Mouse (Mus musculus): ENCODE data around the gene Ppp1r12b.
"Not testable (repeated sequence)": the region's sequence is repeated elsewhere in the genome, so short reads cannot be mapped to it uniquely, and the experiment has no call there.

Ppp1r12b gene

GRCm38 (mm10) chr1:134846295-134846988 lies 109.3 kb downstream of the Ppp1r12b start:
- DNase-seq = no peak

DNA sequence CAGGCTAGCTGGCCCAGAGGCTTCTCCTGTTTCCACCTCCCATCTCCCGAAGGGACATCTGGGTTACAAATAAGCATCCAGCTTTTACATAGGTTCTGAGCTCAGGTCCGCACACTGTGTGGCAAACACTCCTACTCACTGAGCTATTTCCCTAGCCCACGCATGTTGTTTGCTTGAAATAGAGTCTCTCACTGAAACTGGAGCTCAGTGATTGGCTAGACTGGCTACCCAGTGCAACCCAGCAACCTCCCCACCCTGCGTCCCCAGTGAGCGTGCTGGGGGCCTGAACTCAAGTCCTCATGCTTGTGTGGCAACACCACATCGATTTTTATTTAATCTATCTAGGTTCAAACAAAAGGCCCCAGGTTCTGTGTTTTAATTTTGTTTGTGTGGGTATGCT lies 112.4 kb downstream of the Ppp1r12b start:
- no peak for DNase-seq

DNA sequence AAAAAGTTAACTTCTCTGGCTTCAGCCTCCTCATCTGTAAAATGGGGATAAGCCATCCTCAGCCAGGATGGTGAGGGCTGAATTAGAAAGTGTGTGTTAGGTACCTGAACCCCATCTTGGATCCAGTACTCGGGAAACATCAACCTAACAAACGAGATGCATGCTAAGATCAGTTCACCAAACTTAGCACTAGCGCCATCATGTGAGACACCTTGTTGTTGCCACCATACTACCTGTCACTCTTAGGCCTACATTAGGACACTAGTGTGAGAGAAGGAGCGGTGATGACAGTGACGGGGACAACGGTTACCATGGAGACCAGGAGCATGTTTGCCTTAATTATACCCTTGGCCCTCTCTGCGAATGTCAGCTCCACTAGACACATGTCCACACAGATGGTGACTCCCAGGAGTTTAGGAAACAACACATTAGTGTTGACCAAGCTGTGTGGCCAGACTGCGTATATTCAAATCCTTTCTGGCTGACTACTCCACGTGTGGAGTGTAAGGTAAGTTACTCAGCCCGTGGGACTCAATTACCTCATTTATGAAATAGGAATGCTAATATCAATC lies 118.7 kb downstream of the Ppp1r12b start:
- DNase-seq = no peak

GRCm38 (mm10) chr1:134830881-134831280 lies 124.9 kb downstream of the Ppp1r12b start:
- not testable (repeated sequence) for DNase-seq

DNA sequence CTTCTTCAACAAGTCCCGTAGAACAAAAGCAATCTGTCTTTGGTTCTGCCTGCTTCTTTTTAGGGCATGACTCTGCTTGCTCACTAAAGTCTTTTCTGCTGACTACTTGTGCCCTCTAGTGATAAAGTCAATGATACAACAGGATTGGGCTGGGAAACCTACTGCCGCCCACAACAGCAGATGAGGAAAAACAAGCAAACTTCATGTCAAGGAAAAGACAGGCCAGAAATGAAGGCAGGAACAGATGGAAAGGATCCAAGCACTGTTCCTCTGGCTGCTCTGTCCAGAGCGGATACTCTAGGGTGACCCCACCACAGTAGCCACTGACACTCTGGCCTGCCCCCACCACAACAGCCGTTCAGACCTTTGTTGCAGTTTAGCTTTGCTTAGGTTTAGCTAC lies 126.1 kb downstream of the Ppp1r12b start:
- peak; percentile 11 for DNase-seq

DNA sequence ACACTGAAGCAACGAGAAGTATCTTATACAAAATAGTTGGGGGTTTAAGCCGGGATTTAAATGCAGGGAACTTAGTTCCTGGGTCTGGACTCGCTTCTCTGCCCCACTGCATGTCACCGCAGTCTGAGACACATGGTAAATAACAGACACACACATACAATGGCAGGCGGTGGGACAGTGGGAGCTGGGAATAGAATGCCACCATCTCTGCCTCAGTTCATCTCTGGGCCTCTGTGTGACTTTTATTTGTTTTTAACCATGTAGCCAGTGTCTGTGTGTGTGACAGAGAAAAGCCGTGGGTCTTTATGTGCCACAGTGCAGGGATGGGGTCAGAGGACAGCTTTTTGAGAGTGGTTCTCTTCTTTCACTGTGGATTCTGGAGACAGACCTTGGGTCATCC lies 130.8 kb downstream of the Ppp1r12b start:
- DNase-seq = no peak

GRCm38 (mm10) chr1:134823842-134824241 lies 131.9 kb downstream of the Ppp1r12b start:
- DNase-seq = no peak

DNA sequence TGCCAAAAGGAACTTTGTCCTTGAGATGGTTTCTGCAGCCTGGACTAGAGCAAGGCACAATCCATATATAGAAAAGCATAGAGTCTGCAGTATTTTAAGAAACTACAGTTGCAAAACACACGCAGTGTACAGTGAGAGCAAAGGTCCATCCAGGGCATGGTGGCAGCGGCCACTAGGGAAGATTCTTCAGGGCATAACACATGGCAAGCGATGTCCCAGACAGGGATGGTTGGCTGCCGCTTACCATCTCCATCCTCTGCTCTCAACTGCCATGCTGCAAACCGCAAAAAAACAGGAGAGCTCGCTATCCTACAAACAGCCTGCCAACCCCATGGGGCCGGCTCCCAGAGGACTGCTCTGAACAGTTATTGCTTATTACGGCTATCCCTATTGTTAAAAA lies 132.4 kb downstream of the Ppp1r12b start:
- DNase-seq = no peak

GRCm38 (mm10) chr1:134820882-134821281 lies 134.9 kb downstream of the Ppp1r12b start:
- no peak for DNase-seq

DNA sequence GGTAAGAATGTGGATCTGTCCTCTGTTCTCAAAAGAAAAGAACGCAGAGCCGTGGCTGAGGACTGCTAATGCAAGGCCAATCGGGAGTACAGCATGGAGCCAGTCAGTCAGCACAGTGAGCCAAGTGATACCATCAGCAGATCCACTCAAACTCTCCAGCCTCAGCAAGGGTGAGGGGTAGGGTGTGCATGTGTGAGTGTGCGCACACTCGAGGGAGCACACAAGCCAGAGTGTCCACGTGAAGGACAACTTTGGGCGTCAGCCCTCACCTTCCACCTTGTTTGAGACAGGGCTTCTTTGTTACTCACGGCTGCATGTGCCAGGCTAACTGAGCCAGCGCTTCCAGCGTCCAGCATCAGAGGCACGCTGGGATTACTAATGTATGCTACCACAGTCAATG lies 136.5 kb downstream of the Ppp1r12b start:
- DNase-seq = no peak

DNA sequence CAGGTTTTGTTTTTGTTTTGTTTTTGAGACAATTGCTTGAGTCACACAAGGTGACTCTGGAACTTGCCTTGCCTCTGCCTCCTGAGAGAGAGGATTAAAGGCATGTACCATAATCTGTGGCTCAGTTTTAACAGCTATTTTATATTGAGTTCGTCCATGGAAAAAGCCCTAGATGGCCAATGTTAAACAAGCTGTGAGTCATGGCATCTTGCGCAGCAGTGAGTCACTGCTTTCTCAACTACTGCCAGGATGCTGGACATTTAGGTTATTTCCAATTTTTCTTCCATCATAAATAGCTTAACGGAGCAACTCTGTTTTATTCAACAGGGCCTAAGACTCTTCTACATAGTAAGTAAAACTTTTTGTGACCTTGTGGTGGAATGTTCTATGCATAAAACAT lies 137.0 kb downstream of the Ppp1r12b start:
- no peak for DNase-seq

- DNase-seq = no peak
These were observed 137.7 kb downstream of the Ppp1r12b start for GRCm38 (mm10) chr1:134817916-134818595.

GRCm38 (mm10) chr1:134817120-134817519 lies 138.6 kb downstream of the Ppp1r12b start:
- DNase-seq = no peak

GRCm38 (mm10) chr1:134816617-134817016 lies 139.1 kb downstream of the Ppp1r12b start:
- DNase-seq = peak; percentile 52

DNA sequence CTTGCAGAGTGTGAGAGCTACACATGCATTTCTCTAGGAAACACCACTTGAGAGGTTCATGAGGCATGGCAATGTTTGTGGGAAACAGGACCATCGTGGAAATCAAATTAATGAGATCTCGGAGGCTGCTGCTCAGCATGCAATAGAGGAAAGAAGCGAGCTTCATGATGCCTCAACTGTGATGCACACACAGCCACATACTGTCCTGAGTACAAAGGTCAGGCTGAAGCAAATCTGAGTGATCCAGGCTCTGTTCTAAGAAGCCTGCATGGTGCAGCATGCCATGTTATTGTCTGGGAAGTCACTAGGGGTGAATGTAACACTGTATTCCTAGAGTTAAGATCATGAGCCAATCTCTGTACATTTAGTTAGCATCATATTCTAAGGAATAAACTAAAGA lies 140.0 kb downstream of the Ppp1r12b start:
- DNase-seq = no peak

- no peak for DNase-seq
These were observed 150.3 kb downstream of the Ppp1r12b start for GRCm38 (mm10) chr1:134805471-134805870.

DNA sequence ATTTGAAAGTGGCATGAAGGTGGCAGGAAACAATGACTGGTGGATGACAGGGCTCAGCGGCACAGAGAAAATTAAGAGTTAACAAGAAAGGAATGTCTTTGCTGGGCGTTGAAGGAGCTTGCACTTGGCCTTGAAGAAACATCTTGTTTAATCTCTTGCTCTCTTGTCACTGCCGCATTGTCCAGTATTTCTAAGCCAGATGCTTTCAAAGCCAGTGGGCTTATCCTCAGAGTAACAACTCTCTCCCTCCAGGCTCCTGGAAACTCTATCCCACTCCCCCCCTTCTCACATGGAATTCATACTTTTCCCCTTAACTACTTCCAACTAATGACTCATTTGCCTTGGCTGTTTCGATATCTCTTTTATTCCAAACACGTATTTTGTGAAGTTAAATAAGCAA lies 151.4 kb downstream of the Ppp1r12b start:
- DNase-seq = no peak

DNA sequence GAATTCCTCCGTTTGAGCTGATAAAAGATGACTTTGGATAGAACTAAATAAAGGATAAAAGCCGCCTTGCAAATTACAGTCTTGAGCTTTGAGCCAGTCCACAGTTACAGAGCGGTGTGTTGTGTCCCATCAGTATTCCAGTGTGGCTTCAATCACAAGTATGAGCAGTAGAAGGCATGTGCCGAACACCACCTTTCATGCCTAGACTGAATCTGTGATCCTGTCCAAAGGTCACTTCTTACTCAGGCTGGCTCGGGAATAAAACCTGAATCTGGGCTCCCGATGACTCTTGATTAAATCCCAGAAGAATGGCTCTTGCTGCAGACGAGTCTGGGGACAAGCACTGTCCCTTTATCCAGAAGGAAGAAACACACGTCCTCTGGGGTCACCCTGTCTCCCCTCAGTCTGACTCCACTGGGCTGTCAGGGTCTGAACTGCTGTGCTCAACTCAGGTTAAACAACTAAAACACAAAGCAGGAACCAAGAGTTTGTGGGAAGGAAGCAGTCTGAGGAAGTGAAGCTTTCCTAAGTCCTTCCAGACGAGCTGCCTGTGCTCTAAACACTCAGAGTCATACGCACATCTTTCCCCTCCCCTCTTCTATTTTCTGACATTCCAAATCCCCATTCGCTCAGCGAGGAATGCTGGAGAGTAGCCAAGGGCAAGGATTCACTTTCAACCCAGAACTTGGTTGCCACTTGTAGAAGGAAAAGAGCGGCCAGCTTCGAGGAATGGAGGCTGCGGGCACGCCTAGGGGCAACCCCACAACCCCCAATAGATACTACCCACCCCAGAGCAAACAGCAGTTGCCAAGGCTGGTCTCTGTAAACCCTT lies 152.2 kb downstream of the Ppp1r12b start:
- peak; percentile 58 for DNase-seq

- no peak for DNase-seq
These were observed 154.0 kb downstream of the Ppp1r12b start for GRCm38 (mm10) chr1:134801758-134802157.

DNA sequence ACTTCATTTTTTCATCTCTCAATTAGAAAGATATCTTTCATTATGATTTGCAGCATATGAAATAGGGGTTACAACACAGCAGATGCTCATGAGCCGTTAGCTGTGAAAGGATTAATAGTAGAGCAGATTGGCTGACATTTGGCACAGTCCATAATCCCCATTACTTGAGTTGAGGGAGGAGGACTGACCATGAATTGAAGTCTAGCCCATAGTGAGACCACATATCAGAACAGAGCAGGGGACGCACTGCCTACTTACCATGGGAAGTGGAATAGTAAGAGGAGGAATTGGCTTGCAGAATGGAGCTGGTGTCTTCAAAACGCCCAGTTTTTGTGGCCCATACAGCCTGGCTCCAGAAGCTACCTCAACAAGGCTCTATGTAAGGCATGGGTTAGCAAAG lies 159.2 kb downstream of the Ppp1r12b start:
- DNase-seq = no peak

DNA sequence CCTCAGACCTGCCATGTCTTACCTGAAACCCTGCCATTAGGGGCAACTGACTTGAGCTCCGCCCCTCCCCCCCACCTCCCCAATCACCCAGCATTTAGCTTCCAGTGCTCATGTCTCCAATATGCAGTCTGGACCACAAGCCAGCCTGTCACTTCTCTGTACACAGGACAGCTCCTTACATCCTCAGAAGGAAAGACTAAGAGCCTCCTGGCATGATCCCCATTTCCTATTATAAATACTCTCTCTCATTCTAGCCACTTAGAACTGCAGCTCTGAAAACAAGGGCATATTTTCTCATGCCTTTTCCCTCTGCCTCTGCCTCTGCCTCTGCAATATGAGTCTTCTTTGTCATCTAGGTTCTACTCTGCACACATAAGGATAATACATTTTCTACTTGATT lies 159.7 kb downstream of the Ppp1r12b start:
- DNase-seq = no peak

- no peak for DNase-seq
These were observed 164.3 kb downstream of the Ppp1r12b start for GRCm38 (mm10) chr1:134791456-134791855.

DNA sequence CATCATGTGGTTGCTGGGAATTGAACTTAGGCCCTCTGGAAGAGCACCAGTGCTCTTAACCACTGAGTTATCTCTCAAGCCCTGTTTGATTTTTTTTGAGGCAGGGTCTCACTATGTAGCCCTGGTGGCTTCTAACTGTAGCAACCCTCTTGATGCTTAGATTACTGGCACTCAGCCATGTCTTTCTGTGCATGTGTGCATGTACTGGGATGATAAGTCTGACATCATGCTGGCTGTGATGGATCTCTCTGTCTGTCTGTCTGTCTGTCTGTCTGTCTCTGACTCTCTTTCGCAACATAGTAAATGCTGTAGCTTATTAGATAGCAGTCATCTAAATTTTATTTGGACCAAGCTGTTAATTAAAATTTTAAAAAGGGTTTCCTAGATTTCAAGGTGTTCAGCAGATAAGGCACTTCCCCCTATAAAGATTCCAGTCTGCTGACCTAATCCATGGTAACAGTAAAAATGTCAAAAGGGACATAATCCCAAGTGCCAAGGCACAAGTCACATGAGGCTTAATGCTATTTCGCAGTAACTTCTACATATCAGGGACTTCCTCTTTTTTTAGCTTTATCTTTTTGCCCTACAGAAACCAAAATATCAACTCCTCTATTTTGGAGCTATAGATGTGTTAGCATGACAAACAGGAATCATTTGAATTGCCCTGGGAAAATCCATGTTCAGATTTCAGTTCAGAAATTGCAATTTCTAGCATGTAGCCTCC lies 164.9 kb downstream of the Ppp1r12b start:
- DNase-seq = no peak

All from kidney, adult 11 months (tissue).